Mouse (Mus musculus) bone marrow, adult 2 months (tissue): ENCODE data around the gene Gm9821.

ENCODE experiments used
- CTCF ChIP-seq: fragments of 200-500 bp; IDR thresholded peaks from 2 replicates; pipeline ENCODE4 v1.5.1; 2011; ENCODE audit warnings: low read length, control low read depth; ENCODE audit not compliant: control insufficient read depth, insufficient read depth
- POLR2A ChIP-seq: fragments of 200-500 bp; IDR thresholded peaks from 2 replicates; pipeline ENCODE4 v1.6.1; 2011; ENCODE audit warnings: low read depth, mild to moderate bottlenecking, control low read depth, low read length, borderline replicate concordance; ENCODE audit not compliant: control insufficient read depth

DNA sequence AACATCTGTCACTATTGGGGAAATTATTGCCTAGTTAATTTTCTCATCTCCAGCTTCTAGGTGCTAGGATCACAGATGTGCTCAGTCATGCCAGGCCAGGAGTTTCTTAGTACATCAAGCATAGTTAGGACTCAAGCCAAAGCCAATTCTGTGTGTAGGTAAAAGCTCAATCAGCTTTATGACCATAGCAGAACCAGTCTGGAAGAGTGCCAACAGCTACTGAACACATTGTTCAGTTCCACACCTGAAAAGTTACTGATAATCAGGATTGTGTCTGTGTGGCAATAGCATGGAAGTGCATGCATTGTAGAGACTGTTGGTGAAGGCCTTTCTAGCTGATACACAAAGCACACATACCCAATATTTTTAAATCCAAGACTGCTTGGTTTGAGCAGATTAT is 47.5 kb upstream of the Gm9821 start:
- TF ChIP-seq CTCF (no peak), POLR2A (no peak)
